Mouse (Mus musculus): Measurements from ENCODE around the gene Tvp23a.

The Tvp23a gene

DNA sequence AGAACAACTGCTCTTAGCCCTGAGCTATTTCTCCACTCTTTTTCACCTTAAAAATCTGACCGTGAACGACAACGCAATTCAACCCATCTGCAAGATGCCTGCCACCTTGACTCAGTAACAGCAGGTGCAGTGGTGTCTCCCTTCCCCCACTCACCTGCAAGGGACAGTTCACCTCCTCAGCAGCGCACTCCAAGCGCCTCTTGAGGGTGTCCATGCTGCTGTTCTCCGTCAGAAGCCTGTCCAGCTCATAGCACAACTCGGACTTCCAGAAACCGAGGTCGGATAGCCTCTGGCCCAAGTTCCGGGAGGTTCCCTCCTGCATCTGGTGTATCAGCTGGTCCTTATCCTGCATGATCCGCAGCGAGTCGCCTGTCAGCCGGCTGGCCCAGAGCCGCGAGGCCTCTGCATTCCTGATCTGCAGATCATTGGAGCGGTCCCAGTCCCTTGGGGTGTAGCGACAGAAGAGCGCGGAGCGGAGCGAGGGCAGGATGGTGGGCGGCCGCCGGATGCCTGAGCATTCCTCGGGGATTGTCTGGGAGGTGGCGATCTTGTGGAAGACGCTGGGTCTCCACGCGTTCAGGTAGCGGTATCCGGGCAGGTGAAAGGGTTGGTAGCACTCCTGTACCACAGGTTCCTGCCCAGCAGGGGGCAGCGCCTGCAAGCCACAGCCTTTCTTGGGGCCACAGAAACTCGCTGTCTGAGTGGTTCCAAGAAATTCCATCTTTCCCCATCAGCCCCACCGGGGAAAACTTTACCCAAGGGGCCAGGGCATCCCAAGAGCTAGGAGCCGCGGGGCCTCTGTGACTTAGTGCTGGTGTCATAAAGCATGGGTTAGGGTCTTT is 52.2 kb downstream of the Tvp23a start, which contains the start of gene Tekt5:
Gene Tekt5 (minus strand): TSS at position 792 of the 842 bp plus-strand sequence.
- in situ Hi-C loops (cut with MboI, MseI): loop anchor here (5.0 kb wide), 1 partner anchor 113 kb away; no protein-coding TSS in a partner anchor

DNA sequence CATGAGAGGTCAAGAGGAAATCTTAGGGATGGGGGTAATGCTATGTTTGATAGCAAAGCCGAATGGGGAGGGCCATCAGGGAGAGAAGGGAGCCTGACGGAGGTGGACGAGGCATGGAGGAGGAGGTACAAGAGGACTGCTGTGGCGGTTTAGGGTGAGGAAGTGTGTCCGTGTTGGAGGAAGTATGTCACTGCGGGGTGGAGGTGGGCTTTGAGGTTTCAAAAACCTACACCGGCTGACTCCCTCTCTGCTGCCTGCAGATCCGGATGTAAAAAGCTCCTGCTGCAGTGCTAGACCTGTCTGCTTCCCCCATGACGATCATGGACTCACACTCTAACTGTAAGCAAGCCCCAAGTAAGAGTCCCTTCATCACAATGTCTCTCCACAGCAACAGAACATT is 54.6 kb downstream of the Tvp23a start:
- in situ Hi-C loops (cut with MboI, MseI): no loop called here

DNA sequence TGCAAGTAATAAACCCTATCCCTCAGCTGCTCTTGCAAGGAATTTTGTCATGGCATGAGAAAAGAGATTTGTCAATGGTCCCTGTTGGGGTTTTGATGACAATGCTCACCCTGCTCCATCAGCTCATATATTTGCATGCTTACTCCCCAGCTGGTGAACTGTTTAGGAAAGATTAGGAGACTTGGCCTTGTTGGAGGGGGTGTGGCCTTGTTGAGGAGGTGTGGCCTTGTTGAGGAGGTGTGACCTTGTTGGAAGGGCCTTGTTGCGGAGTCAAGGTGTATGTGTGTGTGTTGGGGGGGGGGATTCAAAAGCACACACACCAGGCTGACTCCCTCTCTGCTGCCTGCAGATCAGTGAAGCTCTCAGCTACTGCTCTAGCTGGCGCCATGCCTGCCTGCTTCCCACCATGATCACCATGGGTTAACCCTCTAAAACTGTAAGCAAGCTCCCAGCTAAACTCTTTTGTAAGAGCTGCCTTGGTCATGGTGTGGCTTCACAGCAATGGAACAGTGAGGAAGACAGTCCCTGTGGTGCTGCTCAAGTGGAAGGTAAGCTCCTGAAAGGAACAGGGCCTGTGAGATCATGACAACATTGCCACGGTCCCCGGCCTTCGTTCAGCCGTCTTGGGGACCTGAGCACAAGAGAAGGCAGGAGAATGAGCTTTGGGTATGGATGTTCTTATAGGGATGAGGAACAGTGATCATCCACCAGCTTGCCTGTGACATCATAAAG is 58.4 kb downstream of the Tvp23a start:
- in situ Hi-C loops (cut with MboI, MseI): loop anchor here (5.0 kb wide), 1 partner anchor 36 kb away; no protein-coding TSS in a partner anchor

DNA sequence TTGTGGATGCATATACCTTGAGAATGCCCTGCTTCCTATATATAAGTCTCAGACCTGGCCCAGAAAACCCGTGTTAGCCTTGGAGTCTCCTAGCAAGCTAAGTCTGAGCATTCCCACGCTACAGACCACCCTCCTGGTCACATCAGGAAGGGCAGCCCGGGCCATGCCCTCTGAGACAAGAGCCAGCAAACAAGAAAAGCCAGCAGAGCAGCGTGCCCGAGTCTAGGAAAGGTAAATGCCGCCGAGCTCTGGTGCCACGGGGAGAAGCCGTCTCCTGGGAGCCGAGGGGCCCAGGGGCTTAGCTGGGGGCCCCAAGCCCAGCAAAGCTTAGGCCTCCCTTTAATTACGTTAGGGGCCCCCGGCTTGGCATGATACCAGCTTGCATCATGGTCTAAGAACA is 61.9 kb downstream of the Tvp23a start:
- in situ Hi-C loops (cut with MboI, MseI): loop anchor here (5.0 kb wide), 1 partner anchor 33 kb away; no protein-coding TSS in a partner anchor

DNA sequence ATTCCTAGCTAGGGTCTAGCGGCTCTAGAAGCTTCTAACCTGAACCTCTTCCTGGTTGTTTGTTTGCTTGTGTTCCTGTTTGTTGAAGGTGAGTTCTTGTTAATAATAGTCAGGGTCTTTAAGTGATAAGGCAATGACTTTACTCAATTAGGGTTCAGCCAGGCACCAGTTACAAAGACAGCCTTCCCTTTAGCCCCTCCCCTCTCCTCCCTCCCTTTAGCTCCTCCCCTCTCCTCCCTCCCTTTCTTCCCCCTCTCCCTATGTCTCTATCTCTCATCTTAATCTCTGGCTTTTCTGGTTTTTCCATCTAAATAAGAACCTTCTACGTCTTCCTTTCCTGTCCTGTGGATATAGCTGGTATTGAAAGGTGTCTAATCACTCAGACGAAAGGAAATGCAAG is 62.6 kb downstream of the Tvp23a start:
- in situ Hi-C loops (cut with MboI, MseI): no loop called here

DNA sequence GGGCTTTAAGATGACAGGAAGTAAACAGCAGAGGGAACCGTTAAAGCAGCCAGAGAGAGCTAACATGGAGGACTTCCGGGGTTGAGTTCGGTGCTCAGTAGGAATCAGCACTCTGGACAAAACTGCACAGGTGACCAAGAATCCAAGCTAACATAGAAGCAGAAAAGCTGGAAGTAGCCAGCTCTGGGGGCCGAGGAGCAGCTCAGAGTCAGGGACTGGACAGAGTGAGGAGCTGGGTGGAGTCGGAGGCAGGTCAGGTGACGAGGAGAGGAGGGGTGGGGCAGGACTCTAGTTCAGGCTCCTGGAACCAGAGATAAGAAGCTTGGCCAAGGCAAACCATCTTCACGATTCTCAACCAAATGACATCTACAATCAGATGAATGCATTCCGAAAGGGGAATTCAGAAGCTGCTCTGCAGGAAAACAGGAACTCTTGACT is 63.1 kb downstream of the Tvp23a start:
- in situ Hi-C loops (cut with MboI, MseI): no loop called here

DNA sequence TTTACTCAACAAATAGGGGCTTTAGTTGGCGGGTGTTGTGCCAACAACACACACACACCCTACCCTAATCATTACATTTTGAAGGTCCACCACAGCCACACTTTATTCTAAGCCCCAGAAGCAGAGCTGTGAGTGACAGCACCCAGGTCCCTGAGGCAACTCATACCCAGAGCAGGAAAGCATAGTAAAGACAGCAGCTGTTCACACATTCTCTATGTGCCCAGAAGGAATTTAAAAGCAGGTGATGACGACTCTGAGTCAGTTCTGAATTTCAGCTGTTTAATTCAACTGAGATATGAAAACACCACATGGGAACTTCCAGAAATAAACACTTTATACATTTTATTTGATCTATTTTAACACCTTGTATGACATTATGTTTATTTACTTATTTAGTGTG is 67.6 kb downstream of the Tvp23a start:
- in situ Hi-C loops (cut with MboI, MseI): no loop called here

DNA sequence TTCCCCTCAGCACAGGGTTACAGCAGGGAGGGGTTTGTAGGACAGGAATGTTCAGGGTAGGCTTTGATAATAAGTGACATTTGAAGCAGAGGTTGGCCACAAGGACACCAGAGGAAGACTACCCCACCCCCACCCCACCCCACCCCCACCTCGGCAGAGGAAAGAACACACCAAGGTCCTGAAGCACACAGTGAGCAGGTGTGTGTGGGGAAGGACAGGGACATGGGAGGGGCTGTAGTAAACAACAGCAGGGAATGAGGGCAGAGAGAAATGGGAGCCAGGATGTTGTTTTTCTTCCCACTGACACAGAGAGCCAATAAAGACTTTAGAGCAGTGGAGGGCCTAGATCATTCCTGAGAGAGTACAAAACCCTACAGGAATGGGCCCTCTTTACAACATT is 69.9 kb downstream of the Tvp23a start:
- in situ Hi-C loops (cut with MboI, MseI): no loop called here

DNA sequence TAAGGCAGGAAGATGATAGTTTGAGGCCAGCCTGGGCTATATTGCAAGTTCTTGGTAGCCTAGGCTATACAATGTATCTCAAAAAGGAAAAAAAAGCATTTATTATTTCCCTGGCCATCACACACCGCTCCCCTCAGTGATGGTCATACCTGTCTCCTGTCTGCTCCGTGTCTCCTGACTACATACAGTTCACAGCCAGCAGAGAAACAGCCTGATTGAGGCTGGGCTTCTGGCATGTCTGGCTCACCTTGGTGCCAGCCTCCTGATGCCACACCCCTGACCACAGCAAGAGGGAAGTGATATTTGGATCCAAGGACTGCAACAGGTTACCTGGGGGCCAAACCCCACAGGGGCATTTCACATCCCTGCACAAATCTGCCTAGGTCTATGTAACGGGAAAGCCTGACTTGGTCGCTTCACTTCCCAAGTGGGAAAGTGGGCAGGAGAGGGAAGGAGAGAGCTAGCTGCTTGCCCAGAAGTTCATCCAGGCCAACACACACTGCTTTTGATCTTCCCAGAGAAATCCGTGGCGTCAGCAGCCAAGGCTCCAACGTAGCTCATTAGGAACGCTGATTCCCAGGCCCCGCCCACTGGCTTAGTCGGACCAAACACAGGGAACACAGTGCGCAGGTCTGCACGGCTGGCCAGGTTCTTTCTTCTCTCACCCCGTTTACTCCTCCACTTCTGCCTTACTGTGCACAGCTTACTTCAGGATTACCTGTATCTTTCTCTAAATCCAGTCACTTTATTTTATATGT is 72.7 kb downstream of the Tvp23a start:
- in situ Hi-C loops (cut with MboI, MseI): no loop called here

DNA sequence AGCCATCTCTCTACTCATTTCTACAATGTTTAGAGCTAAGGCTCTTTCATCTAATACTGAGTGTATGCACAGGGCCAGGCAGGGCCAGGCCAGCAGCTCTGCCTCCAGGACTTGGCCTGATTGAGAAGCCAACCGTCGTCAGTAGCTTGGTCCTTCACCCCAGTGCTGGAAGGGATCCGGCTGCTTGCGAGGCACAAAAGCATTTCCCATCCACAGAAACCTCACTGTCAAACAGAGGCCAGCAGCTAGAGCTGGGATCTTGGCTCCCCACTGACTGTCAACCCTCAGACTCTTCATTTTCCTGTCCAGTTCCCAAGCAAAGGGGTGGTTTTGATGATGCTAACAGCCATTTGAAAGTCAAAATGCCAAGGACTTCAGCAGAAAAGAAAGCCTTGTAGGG is 74.8 kb downstream of the Tvp23a start:
- in situ Hi-C loops (cut with MboI, MseI): no loop called here
